Mouse (Mus musculus) kidney, postnatal 25 days (tissue): ENCODE data around the gene Soga1.

ENCODE experiments used
- DNase-seq, 2 experiments: peaks; one replicate each; pipeline ENCODE4 v3.0.0; 2021; ENCODE audit warnings: mixed read lengths in 2 of 2

Soga1 gene

GRCm38 (mm10) chr2:157078793-157079700, at the start of gene Soga1:
TSS of gene Soga1 (minus strand) at chr2:157079254.
- peak; percentile 74 to 91 for DNase-seq

GRCm38 (mm10) chr2:157128072-157128471, 49.0 kb upstream of the Soga1 start:
- DNase-seq: no peak

GRCm38 (mm10) chr2:157127370-157127769, 48.3 kb upstream of the Soga1 start:
- DNase-seq: no peak

GRCm38 (mm10) chr2:157125246-157125645, 46.2 kb upstream of the Soga1 start:
- DNase-seq: no peak

GRCm38 (mm10) chr2:157121766-157122165, 42.7 kb upstream of the Soga1 start:
- no peak for DNase-seq

- DNase-seq: no peak
Measured at GRCm38 (mm10) chr2:157119075-157119474, 40.0 kb upstream of the Soga1 start.

GRCm38 (mm10) chr2:157118556-157118955, 39.5 kb upstream of the Soga1 start:
- no peak for DNase-seq

GRCm38 (mm10) chr2:157116964-157117363, 37.9 kb upstream of the Soga1 start:
- peak in 1 of 2 experiments; percentile 20 for DNase-seq

GRCm38 (mm10) chr2:157108236-157108635, 29.2 kb upstream of the Soga1 start:
- no peak for DNase-seq

GRCm38 (mm10) chr2:157104454-157104853, 25.4 kb upstream of the Soga1 start:
- peak in 1 of 2 experiments; percentile 54 for DNase-seq

- no peak for DNase-seq
Measured at GRCm38 (mm10) chr2:157102256-157102655, 23.2 kb upstream of the Soga1 start.

- no peak for DNase-seq
Measured at GRCm38 (mm10) chr2:157101650-157102049, 22.6 kb upstream of the Soga1 start.

GRCm38 (mm10) chr2:157100319-157100605, 21.2 kb upstream of the Soga1 start:
- DNase-seq: peak in 1 of 2 experiments; percentile 43

GRCm38 (mm10) chr2:157099532-157100318, 20.7 kb upstream of the Soga1 start:
- DNase-seq: peak; percentile 27 to 73

- DNase-seq: peak; percentile 79 to 84
Measured at GRCm38 (mm10) chr2:157095005-157095755, 16.1 kb upstream of the Soga1 start.

- peak; percentile 49 to 67 for DNase-seq
Measured at GRCm38 (mm10) chr2:157092024-157092423, 13.0 kb upstream of the Soga1 start.

GRCm38 (mm10) chr2:157087536-157088317, 8.7 kb upstream of the Soga1 start:
- DNase-seq: no peak

GRCm38 (mm10) chr2:157086796-157087195, 7.7 kb upstream of the Soga1 start, which contains the start of gene Tldc2:
TSS of gene Tldc2 (plus strand) at chr2:157087055.
- DNase-seq: no peak

GRCm38 (mm10) chr2:157084831-157085585, 6.0 kb upstream of the Soga1 start:
- DNase-seq: peak in 1 of 2 experiments; percentile 62

- no peak for DNase-seq
Measured at GRCm38 (mm10) chr2:157081960-157082359, 2.9 kb upstream of the Soga1 start.

GRCm38 (mm10) chr2:157081331-157081730, 2.3 kb upstream of the Soga1 start:
- DNase-seq: peak in 1 of 2 experiments; percentile 13
